Mouse (Mus musculus): Measurements from ENCODE around the gene Pom121.
"Not testable (repeated sequence)": the region's sequence is repeated elsewhere in the genome, so short reads cannot be mapped to it uniquely, and the experiment has no call there.

Gene Pom121

GRCm38 (mm10) chr5:135369196-135369595 is 25.1 kb downstream of the Pom121 start:
- not testable (repeated sequence) for DNase-seq (ENCODE audit: low spot score in 2 of 2)

- DNase-seq (ENCODE audit: low spot score in 2 of 2) = no peak
Measured at GRCm38 (mm10) chr5:135368312-135368711, 26.0 kb downstream of the Pom121 start.

- no peak for DNase-seq (ENCODE audit: low spot score in 2 of 2)
Measured at GRCm38 (mm10) chr5:135367841-135368240, 26.5 kb downstream of the Pom121 start.

- no peak for DNase-seq (ENCODE audit: low spot score in 2 of 2)
Measured at GRCm38 (mm10) chr5:135363540-135363939, 30.8 kb downstream of the Pom121 start.

- no peak for DNase-seq (ENCODE audit: low spot score in 2 of 2)
Measured at GRCm38 (mm10) chr5:135362572-135362971, 31.8 kb downstream of the Pom121 start.

- no peak for DNase-seq (ENCODE audit: low spot score in 2 of 2)
Measured at GRCm38 (mm10) chr5:135359772-135360171, 34.6 kb downstream of the Pom121 start.

- no peak for DNase-seq (ENCODE audit: low spot score in 2 of 2)
Measured at GRCm38 (mm10) chr5:135357556-135357955, 36.8 kb downstream of the Pom121 start.

- DNase-seq (ENCODE audit: low spot score in 2 of 2) = no peak
Measured at GRCm38 (mm10) chr5:135356090-135356489, 38.3 kb downstream of the Pom121 start.

- no peak for DNase-seq (ENCODE audit: low spot score in 2 of 2)
Measured at GRCm38 (mm10) chr5:135353564-135353963, 40.8 kb downstream of the Pom121 start.

GRCm38 (mm10) chr5:135352995-135353394 is 41.4 kb downstream of the Pom121 start, which contains the start of gene Trim50:
Trim50 (plus strand) TSS chr5:135353295.
- DNase-seq (ENCODE audit: low spot score in 2 of 2) = no peak

GRCm38 (mm10) chr5:135351606-135352005 is 42.7 kb downstream of the Pom121 start:
- no peak for DNase-seq (ENCODE audit: low spot score in 2 of 2)

GRCm38 (mm10) chr5:135349862-135350261 is 44.5 kb downstream of the Pom121 start, which contains the start of gene Fkbp6:
Fkbp6 (minus strand) TSS chr5:135350044.
- DNase-seq (ENCODE audit: low spot score in 2 of 2) = no peak

GRCm38 (mm10) chr5:135347511-135348011 is 46.8 kb downstream of the Pom121 start:
- DNase-seq (ENCODE audit: low spot score in 2 of 2) = no peak

- DNase-seq (ENCODE audit: low spot score in 2 of 2) = no peak
Measured at GRCm38 (mm10) chr5:135346430-135346829, 47.9 kb downstream of the Pom121 start.

GRCm38 (mm10) chr5:135345989-135346388 is 48.4 kb downstream of the Pom121 start:
- no peak for DNase-seq (ENCODE audit: low spot score in 2 of 2)

- no peak for DNase-seq (ENCODE audit: low spot score in 2 of 2)
Measured at GRCm38 (mm10) chr5:135337575-135337974, 56.8 kb downstream of the Pom121 start.

- no peak for DNase-seq (ENCODE audit: low spot score in 2 of 2)
Measured at GRCm38 (mm10) chr5:135331161-135331560, 63.2 kb downstream of the Pom121 start.

GRCm38 (mm10) chr5:135330201-135330600 is 64.1 kb downstream of the Pom121 start:
- no peak for DNase-seq (ENCODE audit: low spot score in 2 of 2)

GRCm38 (mm10) chr5:135329471-135329870 is 64.9 kb downstream of the Pom121 start:
- DNase-seq (ENCODE audit: low spot score in 2 of 2) = no peak
